Mouse (Mus musculus) small intestine, adult 2 months (tissue): Measurements from ENCODE around the gene Tmed11.
"Not testable (repeated sequence)": the region's sequence is repeated elsewhere in the genome, so short reads cannot be mapped to it uniquely, and the experiment has no call there.

Experiments used
- CTCF ChIP-seq: fragments of 200-500 bp; IDR thresholded peaks from 2 replicates; pipeline ENCODE4 v1.5.1; 2012; ENCODE audit warnings: low read depth, mild to moderate bottlenecking, control low read depth, inconsistent platforms, low read length, moderate library complexity, mixed read lengths; ENCODE audit not compliant: insufficient replicate concordance, insufficient read length; ENCODE audit errors: extremely low read depth
- POLR2A ChIP-seq: fragments of 200-500 bp; IDR thresholded peaks from 2 replicates; pipeline ENCODE4 v1.6.1; 2012; ENCODE audit warnings: low read depth, mild to moderate bottlenecking, control low read depth, inconsistent platforms, low read length, moderate library complexity

- not testable (repeated sequence) for TF ChIP-seq POLR2A, CTCF
Measured at GRCm38 (mm10) chr5:108790385-108790784, 4.8 kb downstream of the Tmed11 start.
